Mouse (Mus musculus): Measurements from ENCODE around the gene Gps2.
A peak's percentile ranks its signal among the peaks of the same experiment; 100 is the strongest.

The Gps2 gene

DNA sequence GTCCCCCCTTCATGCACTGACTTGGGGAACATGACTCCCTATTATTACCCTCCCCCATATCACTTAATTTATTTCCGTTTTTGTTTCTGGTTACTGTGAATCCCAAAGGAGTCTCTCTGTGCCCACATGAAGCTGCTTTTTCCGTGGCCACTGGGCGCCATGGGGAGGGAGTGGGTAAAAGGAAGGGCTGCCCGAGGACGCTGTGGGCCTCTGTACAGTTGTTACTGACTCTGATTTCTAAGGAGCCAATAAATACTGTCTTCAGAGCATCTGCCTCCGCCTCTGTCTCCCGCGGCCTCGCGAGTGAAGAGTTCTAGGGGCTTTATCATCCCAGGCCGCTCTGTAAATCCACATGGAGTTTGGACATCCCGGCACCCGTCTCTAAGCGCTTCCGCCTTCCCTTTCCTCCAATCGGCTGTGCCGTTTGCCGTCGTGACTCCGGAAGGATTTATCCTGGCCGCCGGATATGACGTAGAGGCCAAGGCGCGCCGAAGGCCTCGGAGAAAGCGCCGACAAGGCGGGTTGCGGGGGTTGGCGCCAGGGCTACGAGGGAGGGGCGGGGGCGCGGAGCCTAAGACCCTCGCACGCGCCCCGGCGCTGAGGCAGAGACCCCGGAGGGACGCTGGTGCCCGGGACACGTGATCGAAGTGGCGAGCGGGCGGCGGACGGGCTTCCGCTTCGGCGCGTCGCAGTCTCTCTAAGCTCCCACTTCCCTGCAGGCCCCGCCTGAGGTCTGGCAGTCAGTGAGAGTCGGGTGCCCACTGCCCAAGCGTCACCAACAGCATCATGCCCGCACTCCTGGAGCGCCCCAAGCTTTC lies at the start of gene Gps2:
Gene Gps2 (plus strand): TSS at position 335 of the 818 bp plus-strand sequence.
- peak; percentile 92 for DNase-seq (ENCODE audit: inconsistent ontology term)

DNA sequence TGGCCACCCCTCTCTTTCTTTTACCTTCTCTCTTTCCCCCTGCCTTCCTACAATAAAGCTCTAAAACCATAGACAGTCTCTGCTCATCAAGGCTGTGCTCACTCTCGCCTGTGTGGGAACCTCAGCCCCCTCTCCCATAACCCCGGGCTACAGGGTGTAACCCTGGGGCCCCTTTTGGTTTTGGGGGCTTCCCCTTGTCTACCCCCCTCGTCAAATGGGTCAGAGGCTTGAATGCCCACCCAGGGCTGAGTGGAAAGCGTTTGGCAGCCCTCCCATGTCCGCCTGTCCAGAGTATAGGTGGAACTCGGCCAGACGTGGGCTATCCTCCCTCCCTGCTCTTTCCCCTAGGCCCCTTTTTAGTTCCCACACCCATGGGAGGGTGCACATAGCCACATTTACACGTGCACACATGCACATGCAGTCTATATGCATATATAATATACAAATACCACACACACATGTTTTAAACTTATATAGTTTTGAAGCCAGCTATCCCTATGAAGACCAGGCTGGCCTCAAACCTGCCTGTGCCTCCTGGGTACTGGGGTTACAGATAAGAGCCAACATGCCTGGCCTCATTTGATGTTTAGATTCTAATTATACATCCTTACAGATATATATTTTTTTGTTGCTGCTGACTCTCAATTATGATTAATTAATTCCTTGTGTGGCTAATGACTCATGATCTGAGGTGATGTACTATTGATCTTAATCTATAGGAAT lies 49.4 kb upstream of the Gps2 start:
- no peak for DNase-seq (ENCODE audit: inconsistent ontology term)

DNA sequence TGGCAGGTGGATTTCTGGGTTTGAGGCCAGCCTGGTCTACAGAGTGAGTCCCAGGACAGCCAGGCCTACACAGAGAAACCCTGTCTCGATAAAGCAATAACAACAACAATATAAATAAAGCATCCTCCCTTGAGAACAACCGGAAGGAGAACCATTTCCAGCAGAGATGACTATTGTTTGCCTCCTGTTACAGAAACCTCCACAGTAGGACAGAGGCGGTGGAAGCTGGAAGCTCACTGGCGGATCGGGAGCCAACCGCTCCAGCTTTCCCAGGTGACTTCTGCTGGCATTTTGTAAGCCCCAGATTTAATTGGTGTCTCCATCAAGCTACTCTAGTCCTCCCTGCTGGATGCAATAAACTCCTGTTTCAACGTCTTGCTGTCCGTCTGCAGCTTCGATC lies 48.1 kb upstream of the Gps2 start:
- no peak for DNase-seq (ENCODE audit: inconsistent ontology term)

DNA sequence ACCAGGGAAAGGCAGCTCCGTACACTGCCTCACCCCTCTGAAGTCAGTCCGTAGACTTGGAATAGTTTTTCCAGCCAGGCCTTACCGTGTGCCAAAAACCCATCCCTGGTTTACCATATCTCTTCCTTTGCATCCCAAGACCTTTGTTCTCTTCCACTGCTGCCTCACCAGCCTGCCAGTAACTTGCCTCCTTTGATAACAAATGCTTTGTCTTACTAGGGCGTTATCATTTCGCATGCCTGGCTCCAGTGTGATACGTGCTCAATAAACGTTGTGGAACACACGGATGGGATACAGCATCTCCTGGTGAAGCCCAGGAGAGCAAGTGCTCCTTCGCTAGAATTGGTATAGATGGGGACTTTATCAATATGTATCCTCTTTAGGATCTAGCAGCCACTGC lies 46.4 kb upstream of the Gps2 start:
- DNase-seq (ENCODE audit: inconsistent ontology term) = no peak

DNA sequence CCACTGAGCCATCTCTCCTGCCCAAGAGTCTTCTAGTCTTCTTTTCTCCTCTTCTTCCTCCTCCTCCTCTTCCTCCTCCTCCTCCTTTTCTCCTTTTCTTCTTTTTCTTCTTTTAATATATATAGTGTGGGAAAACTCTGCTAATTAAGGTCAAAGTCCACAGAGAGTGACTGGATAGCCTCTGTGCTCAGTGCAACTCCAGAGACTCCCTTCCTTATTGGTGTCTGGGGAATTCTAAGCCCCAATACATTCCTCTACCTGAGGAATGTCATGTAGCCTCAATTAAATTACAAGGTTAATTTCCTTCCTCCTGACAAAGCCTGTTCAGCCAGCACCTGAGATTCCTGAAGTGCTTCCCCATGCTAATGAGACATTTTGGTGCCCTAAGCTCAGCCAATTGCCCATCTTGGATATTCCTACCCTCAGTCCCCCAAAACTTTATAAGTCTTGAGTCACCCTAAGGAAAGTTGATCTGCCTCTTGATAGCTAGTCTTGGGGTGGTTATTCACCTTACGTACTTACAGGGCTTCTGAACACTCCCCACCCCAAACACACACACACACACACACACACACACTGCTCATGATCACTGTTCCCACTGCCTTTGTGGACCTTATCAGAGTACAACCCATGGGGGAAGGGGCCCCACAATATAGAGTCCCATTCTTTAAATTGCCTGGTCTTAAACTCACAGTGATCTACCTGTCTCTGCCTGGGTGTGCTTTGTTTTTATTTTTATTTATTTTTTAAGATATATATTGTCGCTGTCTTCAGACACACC lies 43.2 kb upstream of the Gps2 start:
- DNase-seq (ENCODE audit: inconsistent ontology term) = no peak

- no peak for DNase-seq (ENCODE audit: inconsistent ontology term)
These were observed 41.9 kb upstream of the Gps2 start for GRCm38 (mm10) chr11:69871822-69872221.

DNA sequence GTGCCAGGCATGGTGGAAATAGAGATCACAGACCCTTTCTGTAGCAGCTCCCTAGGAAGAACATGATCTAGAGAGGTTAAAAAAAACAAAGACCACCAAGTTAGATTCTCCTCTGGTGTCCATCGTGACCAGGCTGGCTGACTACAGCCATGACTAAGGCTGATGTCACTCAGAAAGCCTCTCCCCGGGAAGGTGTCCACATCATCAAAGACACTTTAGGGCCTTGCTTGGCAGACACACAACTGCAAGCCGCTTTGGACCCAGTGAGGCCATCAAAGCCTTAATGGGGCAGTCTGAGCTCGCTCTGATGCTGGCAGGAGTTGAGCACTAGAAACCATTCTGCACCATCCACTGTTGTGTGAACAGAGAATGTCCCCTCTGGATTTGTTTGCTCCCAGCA lies 41.2 kb upstream of the Gps2 start:
- no peak for DNase-seq (ENCODE audit: inconsistent ontology term)

DNA sequence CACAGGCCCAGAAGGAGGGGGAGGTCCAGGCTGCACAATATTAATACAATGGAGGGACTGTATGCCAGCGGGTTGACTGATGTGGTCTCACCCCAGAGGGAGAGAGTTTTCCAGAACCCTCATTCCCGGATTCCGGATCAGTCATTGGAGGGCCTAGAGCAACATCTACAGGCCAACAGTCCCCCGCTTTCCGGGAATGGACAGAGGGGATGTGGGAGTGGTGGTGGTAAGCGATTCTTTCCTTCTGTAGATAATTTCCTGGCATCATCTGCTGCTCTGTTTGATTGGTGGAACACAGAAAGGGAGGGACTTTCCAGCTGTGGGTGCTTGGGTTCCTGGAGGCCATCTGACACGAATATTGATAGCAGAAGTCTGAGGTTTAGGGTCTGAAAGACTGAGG lies 37.5 kb upstream of the Gps2 start:
- peak; percentile 65 for DNase-seq (ENCODE audit: inconsistent ontology term)

DNA sequence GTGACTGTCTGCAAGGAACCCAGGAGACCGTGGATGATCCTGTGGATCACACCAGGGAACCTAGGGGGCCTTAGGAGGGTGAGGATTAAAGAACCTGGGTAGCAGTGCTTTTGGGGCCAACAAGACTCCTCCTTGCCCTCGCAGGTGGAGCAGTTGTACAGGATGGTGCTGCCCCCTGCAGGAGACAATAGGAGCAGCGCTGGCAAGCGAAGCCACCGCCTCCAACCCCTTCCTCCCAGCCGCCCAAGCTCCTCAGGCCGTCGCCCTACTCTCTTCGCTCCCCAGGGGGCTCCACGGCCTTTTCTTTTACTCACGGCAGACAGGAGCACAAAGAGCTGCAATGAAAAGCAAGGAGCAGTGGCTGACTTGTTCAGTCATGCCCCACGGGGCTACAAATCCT lies 36.8 kb upstream of the Gps2 start:
- peak; percentile 85 for DNase-seq (ENCODE audit: inconsistent ontology term)

DNA sequence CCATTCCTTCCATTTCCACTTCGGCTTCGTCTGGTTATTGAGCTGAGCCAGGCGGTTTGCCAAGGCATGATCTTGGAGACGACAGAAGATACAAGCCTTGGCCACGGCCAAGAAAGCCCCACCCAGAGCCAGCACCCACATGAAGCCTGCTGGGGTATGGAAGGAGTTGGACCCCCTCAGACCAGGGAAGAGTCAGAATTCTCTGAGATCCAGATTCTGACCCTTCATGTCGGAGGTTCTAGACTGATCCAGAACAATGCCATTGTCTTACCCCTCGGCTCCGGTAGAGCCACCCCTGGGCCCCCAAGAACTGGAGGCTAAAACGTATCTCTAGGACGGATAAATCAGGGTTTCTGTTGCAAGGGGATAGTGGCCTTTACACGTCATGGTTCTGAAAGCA lies 35.8 kb upstream of the Gps2 start, which contains the start of gene Tmem95:
Gene Tmem95 (minus strand): TSS at position 141 of the 400 bp plus-strand sequence.
- no peak for DNase-seq (ENCODE audit: inconsistent ontology term)

DNA sequence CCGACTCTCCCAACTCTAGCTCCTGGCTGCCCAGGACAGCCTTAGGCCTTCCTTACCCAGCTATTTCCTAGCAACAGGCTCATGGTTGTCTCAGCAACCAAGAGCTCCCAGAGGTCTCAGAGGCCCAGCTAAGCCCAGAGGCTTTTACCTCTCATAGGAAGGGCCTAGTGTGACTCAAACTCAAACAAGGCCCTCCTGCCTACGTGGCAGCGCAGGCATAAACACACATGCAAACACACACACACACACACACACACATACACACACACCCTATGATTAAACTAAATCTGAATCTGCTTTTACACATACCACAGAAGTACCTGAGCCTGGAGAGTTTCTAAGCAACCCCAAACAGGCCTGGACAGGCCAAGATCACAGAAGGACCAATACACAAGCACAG lies 35.3 kb upstream of the Gps2 start:
- no peak for DNase-seq (ENCODE audit: inconsistent ontology term)

DNA sequence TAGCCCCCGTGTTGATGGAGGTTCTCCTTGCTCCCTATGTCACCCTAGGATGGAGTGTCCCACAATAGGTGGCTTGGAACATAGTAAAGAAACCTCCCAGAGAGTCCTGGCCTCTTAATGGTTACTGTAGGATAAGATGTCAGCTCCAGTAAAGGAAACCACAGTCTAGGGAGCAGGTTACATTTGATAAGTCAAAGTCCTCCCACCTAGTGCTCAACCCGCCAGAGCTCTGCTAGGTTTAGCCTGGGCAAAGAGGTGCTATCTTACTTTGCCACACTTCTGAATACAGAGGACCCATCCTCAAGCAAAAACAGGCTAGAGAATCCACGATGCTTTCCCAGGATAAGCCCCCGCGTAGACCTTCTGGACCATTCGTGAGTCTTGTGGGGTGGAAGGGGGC lies 34.7 kb upstream of the Gps2 start:
- DNase-seq (ENCODE audit: inconsistent ontology term) = no peak

DNA sequence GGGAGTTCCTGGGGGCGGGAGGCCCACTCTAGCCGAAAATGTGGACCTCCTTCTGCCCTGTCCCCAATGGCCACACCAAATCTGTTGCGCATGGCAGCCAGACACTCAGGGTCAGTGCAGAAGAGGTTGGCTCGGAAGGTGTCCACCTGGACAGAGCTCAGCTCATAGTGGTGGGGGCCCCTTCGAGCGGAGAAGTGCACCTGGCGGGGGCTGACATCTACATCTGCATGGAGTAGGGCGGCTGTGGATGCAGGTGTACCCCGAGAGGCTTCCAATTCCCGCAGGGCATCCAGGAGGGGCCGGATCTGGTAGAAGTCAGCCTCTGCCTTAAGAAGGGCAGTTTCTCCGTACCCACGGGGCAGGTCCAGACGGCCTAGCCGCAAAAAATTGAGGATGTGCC lies 34.0 kb upstream of the Gps2 start:
- no peak for DNase-seq (ENCODE audit: inconsistent ontology term)

- peak; percentile 88 for DNase-seq (ENCODE audit: inconsistent ontology term)
These were observed 33.2 kb upstream of the Gps2 start for GRCm38 (mm10) chr11:69880506-69880852.

DNA sequence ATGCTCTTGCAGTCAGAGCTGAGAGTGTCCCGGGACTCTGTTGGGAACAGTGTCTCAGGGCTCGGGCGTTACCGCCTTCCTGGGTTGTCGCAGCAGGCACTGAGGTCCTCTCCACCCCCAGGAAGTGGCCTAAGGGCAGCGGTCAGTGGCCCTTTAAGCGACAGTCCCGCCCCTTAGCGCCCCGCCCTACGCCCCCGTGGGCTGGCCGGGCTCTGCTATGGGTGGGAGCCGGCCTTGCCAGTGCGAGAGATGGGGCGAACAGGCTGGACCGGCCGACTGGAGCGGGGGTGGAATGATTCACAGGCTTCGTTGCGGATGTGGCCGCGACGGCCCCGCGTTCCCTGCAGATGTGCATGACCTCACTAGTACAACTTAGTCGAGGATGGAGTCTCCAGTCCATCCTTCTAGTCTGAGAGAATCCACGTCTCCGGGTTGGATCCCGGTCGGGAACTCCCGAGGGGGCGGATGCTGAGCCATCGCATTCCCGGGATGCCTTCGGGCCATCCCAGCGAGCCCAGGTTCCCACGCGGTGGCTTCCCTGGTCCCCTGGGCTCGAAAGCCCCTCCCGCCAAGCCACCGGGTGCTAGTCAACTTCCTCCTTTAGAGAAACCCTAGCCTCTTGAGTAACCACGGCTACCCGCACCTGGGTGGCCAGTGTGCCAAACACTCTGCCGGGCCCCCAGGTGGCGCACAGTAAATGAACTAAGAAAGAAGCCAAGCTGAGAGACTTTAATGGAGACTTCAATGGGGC lies 32.7 kb upstream of the Gps2 start, which contains the start of gene Kctd11:
Gene Kctd11 (minus strand): TSS at position 554 of the 751 bp plus-strand sequence.
- peak; percentile 98 for DNase-seq (ENCODE audit: inconsistent ontology term)

- DNase-seq (ENCODE audit: inconsistent ontology term) = no peak
These were observed 31.7 kb upstream of the Gps2 start for GRCm38 (mm10) chr11:69881787-69882670.

GRCm38 (mm10) chr11:69883066-69883465 lies 30.6 kb upstream of the Gps2 start:
- no peak for DNase-seq (ENCODE audit: inconsistent ontology term)

GRCm38 (mm10) chr11:69883527-69884151 lies 30.0 kb upstream of the Gps2 start:
- no peak for DNase-seq (ENCODE audit: inconsistent ontology term)

- DNase-seq (ENCODE audit: inconsistent ontology term) = no peak
These were observed 29.4 kb upstream of the Gps2 start for GRCm38 (mm10) chr11:69884240-69884639.

GRCm38 (mm10) chr11:69884663-69885062 lies 29.0 kb upstream of the Gps2 start:
- no peak for DNase-seq (ENCODE audit: inconsistent ontology term)
